ENCODE assay signal across 8 mouse cellular contexts in genomic region chr4:141866933-141867490, GRCm38 (mm10). TPM values are rescaled to one million over a fixed set of nuclear protein-coding genes. Genes with fewer than 3 reads are reported as not detected.
DNase-seq lines count a peak whose midpoint lies in the region; ATAC-seq and TF ChIP-seq lines count a peak whose summit lies in the region.

No protein-coding gene starts in this region.

- H3K4me1 ChIP-seq in hindbrain, embryonic 10.5 days (replicated peaks), result peaks cover 32% of the 10 kb centered on the region
- H3K4me1 ChIP-seq in limb, embryonic 14.5 days (ENCODE audit: control insufficient read depth, insufficient read depth, low read length), result peaks cover 25% of the 10 kb centered on the region

- H3K27ac ChIP-seq in hindbrain, embryonic 10.5 days, result peak overlapping the region; percentile 45
- H3K27ac ChIP-seq in limb, embryonic 14.5 days (replicated peaks; ENCODE audit: low read depth, low read length), result peak overlapping the region; percentile 43

- no peaks in the 10 kb centered on the region for H3K27me3 ChIP-seq in Patski
- 0 out of 2 replicates have a peak, but pooled peaks cover 3% of the 10 kb centered on the region for H3K27me3 ChIP-seq in hindbrain, embryonic 10.5 days (ENCODE audit: insufficient read depth, poor library complexity, severe bottlenecking)
- no peaks in the 10 kb centered on the region for H3K27me3 ChIP-seq in limb, embryonic 14.5 days (ENCODE audit: control insufficient read depth, insufficient read depth, low read length)

- TF ChIP-seq CTCF in Patski (IDR thresholded peaks at IDR 0.05), result no peak

- no peak overlapping the region for H3K4me3 ChIP-seq in hindbrain, embryonic 10.5 days
- H3K4me3 ChIP-seq in limb, embryonic 14.5 days (replicated peaks; ENCODE audit: low read length), result no peak overlapping the region

- 28% methylated on average over 10 of the region's 10 CpGs for WGBS in hindbrain, embryonic 10.5 days
- 33% methylated on average over 10 of the region's 10 CpGs for WGBS in limb, embryonic 14.5 days

- H3K9ac ChIP-seq in limb, embryonic 14.5 days (ENCODE audit: low read depth, low read length, severe bottlenecking), result peak overlapping the region; percentile 16; the same call in 1 of the 2 replicates

- TF ChIP-seq POLR2A in limb, embryonic 14.5 days (IDR thresholded peaks at IDR 0.05; ENCODE audit: borderline replicate concordance, extremely low read depth, insufficient read depth, insufficient read length), result no peak

- H3K9me3 ChIP-seq in hindbrain, embryonic 10.5 days, result no peaks in the 10 kb centered on the region
- no peaks in the 10 kb centered on the region for H3K9me3 ChIP-seq in limb, embryonic 14.5 days (ENCODE audit: control insufficient read depth, low read length)

- ATAC-seq in frontal cortex, adult (ENCODE audit: low TSS enrichment), result peak; percentile 28; the same call in 1 of the 2 replicates
- peak; percentile 83 for ATAC-seq in Patski
- peak; percentile 75 for ATAC-seq in limb, embryonic 14.5 days (ENCODE audit: low FRiP score, low read depth)

- peaks cover 22% of the 10 kb centered on the region for H3K36me3 ChIP-seq in hindbrain, embryonic 10.5 days
- 0 out of 2 replicates have a peak, but pooled peaks cover 12% of the 10 kb centered on the region for H3K36me3 ChIP-seq in limb, embryonic 14.5 days (ENCODE audit: control insufficient read depth, insufficient read depth, low read length)

- CTCF ChIA-PET in Patski (lab: Charles Lee), result interaction anchor here (1.0 to 2.5 kb wide), 5 partner anchors 14 to 109 kb away, joined by 3 to 9 read pairs (median 5); no protein-coding TSS in a partner anchor

- DNase-seq in frontal cortex, postnatal 10 days (ENCODE audit: low spot score in 2 of 2), result no peak
- DNase-seq in Patski (ENCODE audit: low read depth, low spot score), result no peak
- DNase-seq in hindbrain, embryonic 10.5 days (ENCODE audit: low spot score), result no peak
- peak; percentile 74 for DNase-seq in limb, embryonic 14.5 days (ENCODE audit: low spot score)
- DNase-seq in retina, postnatal 1 day, result peak; percentile 85
- DNase-seq in thymus, postnatal 0 days (ENCODE audit: low spot score), result no peak
- DNase-seq in thymus, postnatal 4 days, result no peak

- in situ Hi-C loops in Patski (cut with MboI; ENCODE audit: low pct_unique_long_range_greater_than_20kb), result no loop called here

- POLR2A ChIA-PET in Patski (lab: Charles Lee), result interaction anchor here (1.0 kb wide), 1 partner anchor 62 kb away, joined by 4 read pairs; no protein-coding TSS in a partner anchor

- H3K4me2 ChIP-seq in limb, embryonic 14.5 days (replicated peaks; ENCODE audit: low read depth, low read length, severe bottlenecking), result no peak overlapping the region

RNA-seq across cellular contexts. Expression of gene Efhd2, which starts 7.7 kb away (rescaled TPM):
- 54.6 TPM for polyA plus RNA-seq in Patski (2021)
- polyA plus RNA-seq in hindbrain, embryonic 10.5 days (2016; fragmentation: Nextera tagmentation; extraction: Ambion mirVana), result 51.4 and 61.3 TPM in 2 replicates
- 57.8 and 71.4 TPM in 2 replicates for polyA plus RNA-seq in limb, embryonic 14.5 days (2012; rRNA removed)
- polyA plus RNA-seq in limb, embryonic 14.5 days (2014; fragmentation: Nextera tagmentation; extraction: Ambion mirVana), result 45.7 and 49.8 TPM in 2 replicates
- 88.4 and 90.4 TPM in 2 replicates for polyA plus RNA-seq in thymus, postnatal 0 days (2015; fragmentation: Nextera tagmentation; extraction: Ambion mirVana)

RNA-seq across cellular contexts. Expression of gene Ctrc, which starts 20.9 kb away (rescaled TPM):
- polyA plus RNA-seq in Patski (2021), result not detected
- polyA plus RNA-seq in hindbrain, embryonic 10.5 days (2016; fragmentation: Nextera tagmentation; extraction: Ambion mirVana), result not detected in 2 replicates
- 0.08 TPM in 1 of 2 replicates, not detected in the other for polyA plus RNA-seq in limb, embryonic 14.5 days (2012; rRNA removed)
- polyA plus RNA-seq in limb, embryonic 14.5 days (2014; fragmentation: Nextera tagmentation; extraction: Ambion mirVana), result not detected in 2 replicates
- polyA plus RNA-seq in thymus, postnatal 0 days (2015; fragmentation: Nextera tagmentation; extraction: Ambion mirVana), result 0.30 TPM in 1 of 2 replicates, not detected in the other

RNA-seq across cellular contexts. Expression of gene Cela2a, which starts 41.1 kb away (rescaled TPM):
- polyA plus RNA-seq in Patski (2021), result not detected
- polyA plus RNA-seq in hindbrain, embryonic 10.5 days (2016; fragmentation: Nextera tagmentation; extraction: Ambion mirVana), result not detected in 2 replicates
- 0.19 and 0.47 TPM in 2 replicates for polyA plus RNA-seq in limb, embryonic 14.5 days (2012; rRNA removed)
- not detected in 2 replicates for polyA plus RNA-seq in limb, embryonic 14.5 days (2014; fragmentation: Nextera tagmentation; extraction: Ambion mirVana)
- 0.12 and 0.13 TPM in 2 replicates for polyA plus RNA-seq in thymus, postnatal 0 days (2015; fragmentation: Nextera tagmentation; extraction: Ambion mirVana)

Comparison
In these comparisons a context has a peak if more than half of its experiments do, and no peak if none do; other contexts are left out.
1. ATAC-seq: peak in every context shown above with its lines; median percentile 83 in Patski; 75 in limb, embryonic 14.5 days; 28 in frontal cortex, adult.
2. DNase-seq: peak in limb, embryonic 14.5 days (single experiment) and retina, postnatal 1 day (single experiment); none in frontal cortex, postnatal 10 days (0 of 2), Patski (single experiment), hindbrain, embryonic 10.5 days (single experiment), thymus, postnatal 0 days (single experiment) and thymus, postnatal 4 days (single experiment).